Mouse (Mus musculus) CD4-positive helper T cell, adult 2 months (primary cell): Measurements from ENCODE around the gene Lipt2.

Experiments
- DNase-seq: peaks from one replicate; pipeline ENCODE4 v3.0.0-alpha.2; 2012; ENCODE audit warnings: low read depth, missing footprints, low spot score

Gene Lipt2

DNA sequence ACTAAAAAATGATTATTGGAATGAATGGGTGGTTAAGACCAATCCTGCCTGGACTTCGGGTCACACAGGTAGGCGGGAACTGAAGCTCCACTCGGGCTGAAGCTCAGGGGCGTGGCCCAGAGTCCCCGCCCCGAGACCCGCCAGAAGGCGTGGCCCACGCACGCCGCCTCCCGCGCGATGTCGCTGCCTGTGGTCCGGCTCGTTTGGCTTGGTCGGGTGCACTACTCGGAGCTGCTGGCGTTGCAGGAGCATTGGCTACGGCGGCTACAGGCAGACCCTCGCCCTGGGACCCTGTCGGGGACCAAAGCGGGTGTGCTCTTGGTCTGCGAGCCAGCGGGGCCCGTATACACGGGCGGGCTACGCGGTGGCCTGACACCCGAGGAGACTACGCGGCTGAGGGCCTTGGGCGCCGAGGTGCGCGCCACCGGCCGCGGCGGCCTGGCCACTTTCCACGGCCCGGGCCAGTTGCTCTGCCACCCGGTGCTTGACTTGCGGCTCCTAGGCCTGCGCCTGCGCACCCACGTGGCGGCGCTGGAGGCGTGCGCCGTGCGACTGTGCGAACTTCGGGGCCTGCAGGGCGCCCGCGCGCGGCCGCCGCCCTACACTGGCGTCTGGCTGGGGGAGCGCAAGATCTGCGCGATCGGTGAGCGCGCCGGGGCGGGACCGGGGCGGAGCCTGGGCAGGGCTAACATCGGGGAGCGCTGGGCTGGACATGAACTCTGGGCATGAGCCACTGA lies at the start of gene Lipt2:
Gene Lipt2 (plus strand): TSS at position 173 of the 737 bp plus-strand sequence.
- DNase-seq = peak; percentile 92

- no peak for DNase-seq
Measured at GRCm38 (mm10) chr7:100111506-100111905, 47.6 kb upstream of the Lipt2 start.

GRCm38 (mm10) chr7:100113821-100114220 lies 45.3 kb upstream of the Lipt2 start:
- DNase-seq = no peak

DNA sequence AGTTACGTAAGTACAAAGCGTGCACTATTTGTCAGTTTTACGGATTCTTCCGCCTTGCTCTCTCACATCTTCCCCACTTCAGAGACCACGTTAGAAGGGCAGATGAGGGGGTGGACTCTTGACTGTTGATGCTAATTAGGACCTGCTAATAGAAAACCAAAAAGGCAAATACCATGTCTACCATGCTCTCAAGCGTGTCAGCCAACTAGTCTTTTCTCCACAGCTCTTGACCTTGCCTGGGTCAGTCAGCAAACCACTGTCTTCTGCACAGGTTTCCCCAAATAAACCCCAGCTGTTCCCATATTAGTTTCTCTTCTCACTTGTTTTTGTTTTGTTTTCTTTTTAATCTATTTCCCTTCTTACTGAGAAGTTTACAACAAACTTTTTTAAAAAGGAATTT lies 44.8 kb upstream of the Lipt2 start:
- no peak for DNase-seq

GRCm38 (mm10) chr7:100120791-100121261 lies 38.3 kb upstream of the Lipt2 start:
- DNase-seq = no peak

GRCm38 (mm10) chr7:100121376-100121789 lies 37.7 kb upstream of the Lipt2 start, which contains the start of gene Pold3:
TSS of gene Pold3 (minus strand) at chr7:100121565.
- peak; percentile 97 for DNase-seq

DNA sequence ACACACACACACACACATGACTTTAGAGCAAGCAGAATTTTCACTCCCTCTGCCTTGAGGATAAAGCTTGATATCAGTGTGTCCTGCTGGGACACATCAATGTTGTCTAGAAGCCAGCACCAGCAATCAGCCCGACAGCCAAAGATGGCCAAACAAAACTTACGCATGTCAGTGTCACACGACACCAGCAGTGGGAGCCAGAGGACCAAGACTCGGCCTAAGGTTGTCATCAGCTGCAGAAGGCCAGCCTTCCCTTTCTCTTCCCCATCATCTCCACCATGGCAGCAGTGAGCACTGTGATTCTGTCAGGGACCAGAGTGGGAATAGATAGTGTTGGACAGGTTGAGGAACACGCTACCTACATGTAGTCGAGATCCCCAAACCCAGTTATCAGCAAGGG lies 35.6 kb upstream of the Lipt2 start:
- no peak for DNase-seq

DNA sequence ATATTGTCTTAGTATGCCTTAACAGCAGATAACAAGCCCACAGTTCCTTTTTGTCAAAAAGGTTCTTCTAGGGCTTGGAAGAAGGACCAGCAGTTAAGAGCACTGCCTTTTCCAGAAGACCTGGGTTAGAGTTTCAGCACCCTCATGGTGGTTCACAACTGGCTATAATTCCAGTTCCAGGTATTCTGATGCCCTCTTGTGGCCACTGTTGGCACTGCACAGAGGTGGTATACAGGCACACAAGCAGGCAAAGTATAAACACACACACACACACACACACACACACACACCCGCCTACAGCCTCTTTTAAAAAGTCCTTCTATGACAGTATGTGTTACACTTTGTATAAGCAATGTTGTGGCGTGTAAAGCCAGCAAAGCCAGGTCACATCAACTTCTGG lies 34.9 kb upstream of the Lipt2 start:
- peak; percentile 67 for DNase-seq

- no peak for DNase-seq
Measured at GRCm38 (mm10) chr7:100125166-100125565, 33.9 kb upstream of the Lipt2 start.

GRCm38 (mm10) chr7:100126514-100126913 lies 32.6 kb upstream of the Lipt2 start:
- no peak for DNase-seq

DNA sequence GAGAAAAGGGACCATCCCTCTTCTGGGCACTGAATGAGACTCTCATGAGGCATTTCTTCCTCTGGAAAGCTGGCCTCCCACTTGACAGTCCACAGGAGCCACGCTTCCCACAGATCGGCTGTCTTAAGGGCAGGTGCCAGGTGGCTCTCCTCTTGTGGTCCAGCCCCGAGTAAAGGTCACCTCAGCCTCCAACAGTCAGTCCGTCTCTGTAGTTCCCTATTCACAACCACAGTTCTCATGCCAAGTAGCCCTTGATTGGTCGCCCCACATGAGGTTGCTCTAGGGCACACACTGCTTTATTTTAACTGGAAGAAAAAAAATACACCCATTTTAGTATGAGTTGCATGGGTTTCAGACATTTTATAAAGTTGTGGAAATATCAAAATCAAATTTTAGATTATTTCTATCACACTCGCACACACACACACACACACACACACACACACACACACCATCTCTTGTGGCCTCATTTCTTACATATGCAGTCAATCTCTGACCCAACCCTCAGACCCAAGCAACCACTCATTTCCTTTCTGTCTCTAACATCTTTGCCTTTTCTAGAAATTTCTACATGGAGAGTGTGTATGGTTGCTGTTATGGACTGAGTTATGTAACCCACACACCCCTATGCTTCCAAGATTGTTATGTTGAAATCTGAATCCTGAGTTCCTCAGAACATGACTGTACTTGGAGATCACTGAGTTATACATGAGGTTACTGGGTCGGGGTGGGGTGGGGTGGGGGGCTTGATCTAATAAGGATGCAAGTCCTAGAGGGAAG lies 30.6 kb upstream of the Lipt2 start:
- no peak for DNase-seq

GRCm38 (mm10) chr7:100130592-100130991 lies 28.5 kb upstream of the Lipt2 start:
- DNase-seq = no peak

DNA sequence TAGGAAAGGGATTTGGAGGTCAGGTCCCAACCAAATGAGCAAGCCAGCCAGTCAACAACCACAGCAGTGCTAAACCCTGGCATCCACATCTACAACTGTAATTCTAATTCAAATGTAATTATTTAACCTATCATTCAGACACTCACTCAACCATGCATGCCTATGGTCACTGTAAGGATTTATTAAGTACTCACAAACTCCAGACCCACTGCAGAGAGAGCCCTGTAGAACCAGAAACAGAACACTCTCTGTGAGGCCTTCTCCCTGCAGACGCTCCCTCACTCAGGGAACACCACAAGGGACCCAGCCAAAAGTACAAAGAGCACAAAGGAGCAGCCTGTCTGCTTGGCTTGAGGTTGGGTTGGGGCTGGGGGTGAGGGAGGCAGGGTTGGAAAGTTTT lies 26.7 kb upstream of the Lipt2 start:
- DNase-seq = no peak

DNA sequence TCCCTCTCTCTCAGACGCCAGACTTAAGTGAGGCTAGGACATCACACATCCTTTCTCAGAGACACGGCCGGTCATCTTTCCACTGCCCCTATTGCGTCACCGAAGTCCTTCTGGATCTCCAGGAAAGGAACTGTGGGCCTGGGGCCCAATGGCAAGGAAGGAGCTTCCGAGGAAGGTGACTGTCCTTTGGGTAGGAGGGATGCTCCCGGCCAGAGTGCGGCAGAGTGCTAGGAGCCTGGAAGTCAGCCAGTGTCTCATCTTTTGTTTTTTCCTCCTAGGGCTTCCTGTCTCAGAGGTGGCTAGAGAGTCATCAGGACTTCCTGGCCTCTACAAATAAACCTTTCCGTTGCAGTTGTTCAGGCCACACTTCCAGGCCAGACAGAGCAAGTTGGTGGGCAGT lies 22.0 kb upstream of the Lipt2 start:
- no peak for DNase-seq

DNA sequence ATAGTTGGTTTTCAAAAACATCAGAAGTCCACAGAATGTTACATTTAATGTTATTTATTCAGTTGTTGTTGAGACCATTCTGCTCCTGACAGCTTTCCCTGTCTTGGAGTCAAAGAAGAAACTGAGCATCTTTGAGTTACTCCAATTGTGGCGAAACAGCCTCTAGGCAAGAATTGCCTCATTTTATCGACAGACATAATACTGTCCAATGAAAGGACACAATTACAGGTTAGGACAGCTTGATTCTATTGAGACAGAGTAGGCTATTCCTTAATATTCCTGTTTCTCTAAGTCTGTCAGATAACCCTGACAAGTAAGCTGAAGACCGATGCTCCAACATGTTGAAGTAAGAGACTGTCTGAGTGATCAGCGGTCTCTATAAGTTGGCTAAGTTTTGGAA lies 21.0 kb upstream of the Lipt2 start:
- no peak for DNase-seq

GRCm38 (mm10) chr7:100140591-100140990 lies 18.5 kb upstream of the Lipt2 start:
- DNase-seq = no peak

- DNase-seq = no peak
Measured at GRCm38 (mm10) chr7:100148586-100148985, 10.5 kb upstream of the Lipt2 start.

DNA sequence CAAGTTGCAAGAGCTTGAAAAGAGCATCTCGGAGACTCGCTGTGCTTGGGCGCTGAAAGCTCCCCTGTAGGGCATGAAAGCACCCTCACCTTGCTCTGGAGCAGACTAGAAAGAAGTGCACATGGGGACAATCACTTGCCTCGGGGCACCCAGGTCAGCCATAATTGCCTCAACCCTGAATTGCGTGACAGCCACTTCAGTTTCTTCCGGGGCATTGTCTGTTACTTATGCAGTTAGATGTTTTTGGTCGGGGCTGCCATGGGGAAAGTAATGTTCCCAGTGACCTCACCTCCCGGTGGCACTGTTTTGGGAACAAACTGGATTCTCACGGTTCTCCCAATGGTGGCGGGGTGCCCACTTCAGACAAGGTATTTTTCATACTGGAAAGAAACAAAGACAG lies 9.0 kb upstream of the Lipt2 start:
- no peak for DNase-seq

DNA sequence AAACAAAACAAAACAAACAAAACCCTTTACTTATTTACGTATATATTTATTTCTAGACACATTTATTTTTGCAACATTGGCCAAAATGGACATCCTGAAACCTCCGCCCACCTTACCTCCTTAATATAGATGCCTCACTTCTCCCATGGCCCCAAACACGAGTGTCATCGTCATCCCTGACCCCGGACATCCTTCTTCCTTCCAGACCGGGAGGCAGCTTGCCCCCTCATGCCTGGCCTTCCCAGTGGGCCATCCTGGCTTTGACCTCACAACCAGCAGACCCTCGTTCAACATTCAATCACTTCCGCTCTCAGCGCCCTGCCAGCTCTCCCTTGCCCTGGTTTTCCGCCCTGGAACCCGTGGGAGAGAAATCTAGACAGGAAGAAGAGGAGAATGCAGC lies 8.5 kb upstream of the Lipt2 start:
- no peak for DNase-seq

DNA sequence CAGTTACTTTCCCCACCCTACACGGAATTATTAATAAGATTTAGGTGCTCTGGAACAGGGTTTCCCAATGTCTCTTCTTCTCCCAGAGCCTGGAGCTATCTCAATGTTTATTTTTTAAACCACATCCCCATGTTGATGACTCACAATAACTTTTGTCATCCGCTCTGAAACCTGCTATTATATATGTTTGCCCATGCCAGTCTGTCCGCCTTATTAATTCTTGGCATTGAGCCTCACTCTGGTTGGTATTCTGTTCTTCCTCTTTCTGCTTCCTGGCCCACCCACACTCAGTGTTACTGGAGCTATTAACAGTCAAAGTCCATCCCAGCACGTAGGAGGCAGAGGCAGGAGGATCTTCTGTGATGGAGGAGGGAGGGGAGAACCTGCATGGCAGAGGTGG lies 1.4 kb upstream of the Lipt2 start:
- no peak for DNase-seq

- peak; percentile 5 for DNase-seq
Measured at GRCm38 (mm10) chr7:100160006-100160405, 929 bp downstream of the Lipt2 start.

DNA sequence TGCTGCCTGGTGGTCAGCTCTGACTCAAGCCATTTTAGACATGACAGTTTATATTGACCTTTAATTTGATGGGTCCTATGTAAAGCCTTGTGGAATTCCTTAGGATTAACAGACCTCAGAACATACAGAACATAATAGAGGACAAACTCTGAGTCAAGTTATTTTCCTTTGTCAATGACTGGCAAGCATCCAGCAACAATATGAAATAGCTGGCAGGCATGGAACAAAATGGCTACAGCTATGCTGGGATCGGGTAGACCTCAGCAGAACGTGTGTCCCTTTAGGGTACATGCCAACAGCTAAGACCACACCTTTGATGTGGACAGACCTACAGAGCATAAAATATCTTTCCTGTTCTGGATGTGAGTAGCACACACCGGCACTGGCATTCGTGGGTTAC lies 4.4 kb downstream of the Lipt2 start:
- DNase-seq = no peak

DNA sequence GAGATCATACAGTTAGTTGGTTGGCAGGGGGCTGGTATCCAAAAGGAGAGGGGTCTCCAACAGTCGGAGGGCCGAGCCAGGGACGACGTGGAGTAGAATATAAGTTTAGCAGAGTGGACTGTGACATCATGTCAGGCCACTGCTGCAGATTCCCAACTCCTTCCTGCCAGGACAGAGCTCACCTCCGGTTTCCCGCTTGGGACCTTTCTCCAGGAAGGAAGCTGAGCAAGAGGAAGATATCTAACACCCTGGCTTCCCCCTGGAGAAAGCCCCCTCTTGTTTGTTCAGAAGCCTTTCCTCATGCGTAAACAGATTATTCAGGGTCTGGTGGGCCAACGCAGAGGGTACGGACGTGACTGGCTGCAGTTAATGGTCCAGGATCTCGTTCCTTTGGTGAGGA lies 9.6 kb downstream of the Lipt2 start:
- DNase-seq = no peak
